Mouse (Mus musculus) limb, embryonic 14.5 days (tissue): ENCODE measurements around the gene Gpx7. TPM values are rescaled to one million over a fixed set of nuclear protein-coding genes. Genes with fewer than 3 reads are reported as not detected.
A peak's percentile ranks its signal among the peaks of the same experiment; 100 is the strongest.
"Not testable (repeated sequence)": the region's sequence is repeated elsewhere in the genome, so short reads cannot be mapped to it uniquely, and the experiment has no call there.

ENCODE experiments used
- ATAC-seq: fragments of 200-750 bp; cut with Nextera tagmentation; 2 replicates; pipeline ENCODE4 v1.8.0; 2017; ENCODE audit warnings: low read depth, moderate number of reproducible peaks, moderate TSS enrichment; ENCODE audit not compliant: low FRiP score
- DNase-seq: peaks from one replicate; pipeline ENCODE4 v3.0.0-alpha.2; 2015; ENCODE audit warnings: low spot score
- H3K27ac ChIP-seq: fragments of 300-500 bp; sonication (generic); replicated peaks from 2 replicates; pipeline ENCODE4 v1.5.1; 2014; ENCODE audit warnings: low read depth, mild to moderate bottlenecking, low read length, moderate library complexity, mixed read lengths
- H3K27me3 ChIP-seq: fragments of 300-500 bp; sonication (generic); 2 replicates; pipeline ENCODE4 v1.6.1; 2014; ENCODE audit warnings: low read length, mixed read lengths; ENCODE audit not compliant: control insufficient read depth, insufficient read depth
- H3K36me3 ChIP-seq: fragments of 300-500 bp; sonication (generic); 2 replicates; pipeline ENCODE4 v1.6.1; 2014; ENCODE audit warnings: mild to moderate bottlenecking, low read length, moderate library complexity, mixed read lengths; ENCODE audit not compliant: control insufficient read depth, insufficient read depth
- H3K4me1 ChIP-seq: fragments of 300-500 bp; sonication (generic); 2 replicates; pipeline ENCODE4 v1.6.1; 2014; ENCODE audit warnings: antibody characterized with exemption, low read length, mixed read lengths; ENCODE audit not compliant: control insufficient read depth, insufficient read depth
- H3K4me2 ChIP-seq: fragments of 300-500 bp; sonication (generic); replicated peaks from 2 replicates; pipeline ENCODE4 v1.6.1; 2014; ENCODE audit warnings: low read depth, mild to moderate bottlenecking, low read length, moderate library complexity; ENCODE audit not compliant: severe bottlenecking
- H3K4me3 ChIP-seq: fragments of 300-500 bp; sonication (generic); replicated peaks from 2 replicates; pipeline ENCODE4 v1.5.1; 2014; ENCODE audit warnings: low read length
- H3K9ac ChIP-seq: fragments of 300-500 bp; sonication (generic); 2 replicates; pipeline ENCODE4 v1.6.1; 2014; ENCODE audit warnings: mild to moderate bottlenecking, low read depth, low read length, moderate library complexity; ENCODE audit not compliant: severe bottlenecking
- H3K9me3 ChIP-seq: fragments of 300-500 bp; sonication (generic); 2 replicates; pipeline ENCODE4 v1.6.1; 2016; ENCODE audit warnings: low read length; ENCODE audit not compliant: control insufficient read depth
- POLR2A ChIP-seq: fragments of 200-500 bp; IDR thresholded peaks from 2 replicates; pipeline ENCODE4 v1.8.0; 2012; ENCODE audit warnings: inconsistent platforms, mild to moderate bottlenecking, moderate library complexity, borderline replicate concordance; ENCODE audit not compliant: insufficient read depth, insufficient read length; ENCODE audit errors: extremely low read depth
- WGBS: fragments of 180-500 bp; shearing (Covaris S2); extraction: QIAGEN DNeasy Blood & Tissue Kit; methylation state at CpG from one replicate; pipeline ENCODE4 v1.1.7; 2014; 5-methylcytosine and 5-hydroxymethylcytosine counted together
- polyA plus RNA-seq, 2 experiments: library from polyadenylated mRNA; depleted of rRNA in 1 of 2; stranded (reverse) in 1 of 2; unstranded in 1 of 2; fragments of >200 nt; fragmentation: Nextera tagmentation in 1 of 2; extraction: Ambion mirVana in 1 of 2; gene quantifications; 2 replicates each; pipeline versions ENCODE4 v1.2.1 to v1.2.3; 2012 to 2014

Gene Gpx7
- polyA plus RNA-seq, 2 experiments = 92.8 to 117 TPM

GRCm38 (mm10) chr4:108362321-108363261, 44.2 kb downstream of the Gpx7 start:
- Histone ChIP-seq H3K36me3 (no peaks in the 10 kb centered on the region), H3K9me3 (no peaks in the 10 kb centered on the region), H3K4me3 (no peak overlapping the region), H3K4me2 (peak overlapping the region; percentile 24), H3K9ac (no peak overlapping the region; the same call in 1 of the 2 replicates), H3K27me3 (no peaks in the 10 kb centered on the region), H3K27ac (peak overlapping the region; percentile 83), H3K4me1 (peaks cover 44% of the 10 kb centered on the region)
- 5% methylated on average over 18 of the region's 18 CpGs for whole genome bisulfite sequencing
- no peak for TF ChIP-seq POLR2A
- DNase-seq (peak; percentile 47), ATAC-seq (peak; percentile 66)

GRCm38 (mm10) chr4:108360136-108361055, 46.4 kb downstream of the Gpx7 start:
- H3K4me2 ChIP-seq = peak overlapping the region; percentile 44
- peak overlapping the region; percentile 18 for H3K9ac ChIP-seq
- DNase-seq = peak; percentile 88
- H3K4me3 ChIP-seq = peak overlapping the region; percentile 25
- peak; percentile 79 for ATAC-seq
- WGBS = 5% methylated on average over 28 of the region's 28 CpGs
- peaks cover 55% of the 10 kb centered on the region for H3K4me1 ChIP-seq
- no peaks in the 10 kb centered on the region for H3K9me3 ChIP-seq
- no peaks in the 10 kb centered on the region for H3K27me3 ChIP-seq
- no peaks in the 10 kb centered on the region for H3K36me3 ChIP-seq
- peak overlapping the region; percentile 86 for H3K27ac ChIP-seq
- 0 out of 2 replicates have a peak, but pooled peaks have one; percentile 19 for TF ChIP-seq POLR2A

- Histone ChIP-seq H3K4me3 (no peak overlapping the region), H3K9me3 (no peaks in the 10 kb centered on the region), H3K4me2 (no peak overlapping the region), H3K27me3 (no peaks in the 10 kb centered on the region), H3K9ac (no peak overlapping the region), H3K4me1 (peaks cover 54% of the 10 kb centered on the region), H3K27ac (no peak overlapping the region; the same call in 1 of the 2 replicates), H3K36me3 (no peaks in the 10 kb centered on the region)
- DNase-seq (no peak), ATAC-seq (no peak)
- no peak for TF ChIP-seq POLR2A
- WGBS = 14% methylated on average over 4 of the region's 4 CpGs
Measured at GRCm38 (mm10) chr4:108358498-108358897, 48.3 kb downstream of the Gpx7 start.

GRCm38 (mm10) chr4:108357458-108357857, 49.3 kb downstream of the Gpx7 start:
- no peak overlapping the region for H3K4me2 ChIP-seq
- no peak overlapping the region for H3K9ac ChIP-seq
- H3K4me3 ChIP-seq = no peak overlapping the region
- DNase-seq (no peak), ATAC-seq (no peak)
- H3K36me3 ChIP-seq = no peaks in the 10 kb centered on the region
- no peaks in the 10 kb centered on the region for H3K9me3 ChIP-seq
- WGBS = 94% methylated on average over 8 of the region's 8 CpGs
- no peak overlapping the region for H3K27ac ChIP-seq
- peaks cover 45% of the 10 kb centered on the region for H3K4me1 ChIP-seq
- no peak for TF ChIP-seq POLR2A
- no peaks in the 10 kb centered on the region for H3K27me3 ChIP-seq

GRCm38 (mm10) chr4:108353591-108353990, 53.2 kb downstream of the Gpx7 start:
- not testable (repeated sequence) for H3K9ac ChIP-seq, DNase-seq, H3K36me3 ChIP-seq, H3K4me2 ChIP-seq, H3K4me3 ChIP-seq, ATAC-seq, H3K9me3 ChIP-seq, H3K27me3 ChIP-seq, H3K27ac ChIP-seq
- H3K4me1 ChIP-seq = peaks cover 49% of the 10 kb centered on the region
